Mouse (Mus musculus) CH12.LX (cell line): Measurements from ENCODE around the gene Fkbp11. TPM values are rescaled to one million over a fixed set of nuclear protein-coding genes. Genes with fewer than 3 reads are reported as not detected.
A peak's percentile ranks its signal among the peaks of the same experiment; 100 is the strongest.

Source experiments
- DNase-seq: peaks from one replicate; pipeline ENCODE4 v3.0.0-alpha.2; 2013; ENCODE audit errors: extremely low read depth
- H3K27ac ChIP-seq: 2 replicates; pipeline ENCODE4 v1.5.1; 2012; ENCODE audit warnings: low read depth, mild to moderate bottlenecking, control low read depth, moderate library complexity; ENCODE audit not compliant: insufficient read depth
- H3K27me3 ChIP-seq: replicated peaks from 2 replicates; pipeline ENCODE3; 2012; ENCODE audit warnings: inconsistent platforms
- H3K36me3 ChIP-seq, 2 experiments: replicated peaks in 1 of 2; 2 replicates each; pipeline versions ENCODE3 to v1.6.1; 2012; ENCODE audit warnings: inconsistent platforms in 1 of 2, low read length in 1 of 2, mild to moderate bottlenecking in 1 of 2, mixed read lengths in 1 of 2, moderate library complexity in 1 of 2; ENCODE audit not compliant: control insufficient read depth in 1 of 2, insufficient read depth in 1 of 2
- H3K4me1 ChIP-seq, 2 experiments: 2 replicates each; pipeline ENCODE4 v1.6.1; 2012; ENCODE audit warnings: inconsistent platforms in 1 of 2, moderate library complexity in 1 of 2; ENCODE audit not compliant: insufficient read depth in 2 of 2, control insufficient read depth in 1 of 2
- H3K4me2 ChIP-seq: 2 replicates; pipeline ENCODE4 v1.6.1; 2012; ENCODE audit warnings: low read depth, mild to moderate bottlenecking, control low read depth; ENCODE audit not compliant: poor library complexity, insufficient read depth, severe bottlenecking
- H3K4me3 ChIP-seq, 3 experiments: fragments of 150-350 bp in 1 of 3; sonication (generic) in 1 of 3; replicated peaks in 1 of 3; 2 replicates each; pipeline versions ENCODE3 to v1.5.1; 2011 to 2012; ENCODE audit warnings: low read depth in 2 of 3, low read length in 2 of 3, mild to moderate bottlenecking in 2 of 3, moderate library complexity in 2 of 3, control low read depth in 1 of 3, improper control_type of control experiment in 1 of 3, inconsistent platforms in 1 of 3, mixed read lengths in 1 of 3; ENCODE audit not compliant: poor library complexity in 1 of 3
- H3K79me2 ChIP-seq: replicated peaks from 2 replicates; pipeline ENCODE4 v1.6.1; 2012; ENCODE audit warnings: mild to moderate bottlenecking, moderate library complexity; ENCODE audit not compliant: control insufficient read depth, poor library complexity, insufficient read depth, severe bottlenecking; ENCODE audit errors: extremely low read depth
- H3K9ac ChIP-seq: 2 replicates; pipeline ENCODE4 v1.6.1; 2012; ENCODE audit warnings: low read depth, mild to moderate bottlenecking, control low read depth, moderate library complexity; ENCODE audit not compliant: insufficient read depth
- H3K9me3 ChIP-seq: replicated peaks from 2 replicates; pipeline ENCODE3; 2012; ENCODE audit warnings: low read length, inconsistent platforms, mixed read lengths
- CHD2 ChIP-seq: IDR thresholded peaks from 2 replicates; pipeline ENCODE4 v1.6.1; 2011; ENCODE audit warnings: low read length, improper control_type of control experiment
- E2F4 ChIP-seq: IDR thresholded peaks from 2 replicates; pipeline ENCODE4 v1.6.1; 2011; ENCODE audit warnings: low read depth, low read length, improper control_type of control experiment; ENCODE audit not compliant: insufficient replicate concordance
- EP300 ChIP-seq: IDR thresholded peaks from 2 replicates; pipeline ENCODE4 v1.6.1; 2011; ENCODE audit warnings: low read length, improper control_type of control experiment
- ETS1 ChIP-seq: conservative IDR thresholded peaks from 2 replicates; pipeline ENCODE4 v1.6.1; 2012; ENCODE audit warnings: low read depth, mild to moderate bottlenecking, inconsistent platforms, low read length, improper control_type of control experiment, moderate library complexity
- HCFC1 ChIP-seq: IDR thresholded peaks from 2 replicates; pipeline ENCODE4 v1.6.1; 2012; ENCODE audit warnings: low read depth, mild to moderate bottlenecking, inconsistent platforms, low read length, improper control_type of control experiment
- IRF4 ChIP-seq: IDR thresholded peaks from 2 replicates; pipeline ENCODE4 v1.6.1; 2014; ENCODE audit warnings: low read depth, mild to moderate bottlenecking, inconsistent platforms, low read length, improper control_type of control experiment
- JUN ChIP-seq: IDR thresholded peaks from 2 replicates; pipeline ENCODE4 v1.6.1; 2011; ENCODE audit warnings: low read depth, mild to moderate bottlenecking, low read length, improper control_type of control experiment, moderate library complexity; ENCODE audit not compliant: insufficient read depth
- MAX ChIP-seq: IDR thresholded peaks from 2 replicates; pipeline ENCODE4 v1.6.1; 2011; ENCODE audit warnings: low read length, improper control_type of control experiment
- MAZ ChIP-seq: IDR thresholded peaks from 2 replicates; pipeline ENCODE4 v1.6.1; 2012; ENCODE audit warnings: low read depth, mild to moderate bottlenecking, inconsistent platforms, low read length, improper control_type of control experiment, moderate library complexity
- MEF2A ChIP-seq: IDR thresholded peaks from 2 replicates; pipeline ENCODE4 v1.6.1; 2014; ENCODE audit warnings: low read depth, mild to moderate bottlenecking, inconsistent platforms, low read length, improper control_type of control experiment, borderline replicate concordance
- NELFE ChIP-seq: IDR thresholded peaks from 2 replicates; pipeline ENCODE4 v1.6.1; 2011; ENCODE audit warnings: low read depth, low read length, improper control_type of control experiment
- NRF1 ChIP-seq: IDR thresholded peaks from 2 replicates; pipeline ENCODE4 v1.6.1; 2014; ENCODE audit warnings: low read depth, mild to moderate bottlenecking, inconsistent platforms, low read length, improper control_type of control experiment, moderate library complexity
- PAX5 ChIP-seq: IDR thresholded peaks from 2 replicates; pipeline ENCODE4 v1.6.1; 2012; ENCODE audit warnings: low read length, inconsistent platforms, mixed read lengths
- POLR2AphosphoS2 ChIP-seq: IDR thresholded peaks from 2 replicates; pipeline ENCODE4 v1.6.1; 2011; ENCODE audit warnings: low read depth, low read length, improper control_type of control experiment
- RAD21 ChIP-seq: IDR thresholded peaks from 2 replicates; pipeline ENCODE4 v1.6.1; 2011; ENCODE audit warnings: low read depth, mild to moderate bottlenecking, low read length, improper control_type of control experiment, moderate library complexity
- SIN3A ChIP-seq: IDR thresholded peaks from 2 replicates; pipeline ENCODE4 v1.6.1; 2012; ENCODE audit warnings: low read length, improper control_type of control experiment, inconsistent platforms
- TBP ChIP-seq: conservative IDR thresholded peaks from 2 replicates; pipeline ENCODE4 v1.6.1; 2011; ENCODE audit warnings: low read depth, low read length, improper control_type of control experiment
- TCF12 ChIP-seq: IDR thresholded peaks from 2 replicates; pipeline ENCODE4 v1.6.1; 2014; ENCODE audit warnings: low read depth, mild to moderate bottlenecking, inconsistent platforms, low read length, improper control_type of control experiment
- ZKSCAN1 ChIP-seq: IDR thresholded peaks from 2 replicates; pipeline ENCODE4 v1.6.1; 2012; ENCODE audit warnings: low read depth, inconsistent platforms, low read length, improper control_type of control experiment, borderline replicate concordance
- ZMIZ1 ChIP-seq: IDR thresholded peaks from 2 replicates; pipeline ENCODE4 v1.6.1; 2012; ENCODE audit warnings: low read depth, mild to moderate bottlenecking, inconsistent platforms, low read length, improper control_type of control experiment
- ZNF384 ChIP-seq: IDR thresholded peaks from 2 replicates; pipeline ENCODE4 v1.6.1; 2012; ENCODE audit warnings: low read depth, low read length, improper control_type of control experiment, inconsistent platforms
- dilution Hi-C: fragments of 300-500 bp; cut with MboI; formaldehyde crosslinking; loops from 2 replicates; pipeline ENCODE4 v1.14.3; 2020; ENCODE audit warnings: low sequenced_read_pairs; ENCODE audit not compliant: extremely low pct_unique_long_range_greater_than_20kb, extremely low pct_ligation_motif_present
- in situ Hi-C: fragments of 300-500 bp; cut with MboI; formaldehyde crosslinking; loops from 3 replicates; pipeline ENCODE4 v1.14.3; 2019; ENCODE audit warnings: low sequenced_read_pairs, low pct_ligation_motif_present, low pct_unique_long_range_greater_than_20kb, mixed read lengths
- polyA plus RNA-seq: library from polyadenylated mRNA; unstranded; fragments of >175 nt; gene quantifications from 2 replicates; pipeline ENCODE4 v1.2.1, GENCODE M21; 2012; ENCODE audit warnings: low read depth; ENCODE audit not compliant: insufficient read length
- total RNA-seq, 2 experiments: library from RNA; depleted of rRNA; stranded (reverse); fragments of 300-350 nt in 1 of 2; fragments of >200 nt in 1 of 2; gene quantifications; 2 replicates each; pipeline ENCODE4 v1.2.3; 2012 to 2014

Gene Fkbp11
- total and polyA plus RNA-seq, 3 experiments, result 21.0 to 75.0 (median 22.2) TPM

DNA sequence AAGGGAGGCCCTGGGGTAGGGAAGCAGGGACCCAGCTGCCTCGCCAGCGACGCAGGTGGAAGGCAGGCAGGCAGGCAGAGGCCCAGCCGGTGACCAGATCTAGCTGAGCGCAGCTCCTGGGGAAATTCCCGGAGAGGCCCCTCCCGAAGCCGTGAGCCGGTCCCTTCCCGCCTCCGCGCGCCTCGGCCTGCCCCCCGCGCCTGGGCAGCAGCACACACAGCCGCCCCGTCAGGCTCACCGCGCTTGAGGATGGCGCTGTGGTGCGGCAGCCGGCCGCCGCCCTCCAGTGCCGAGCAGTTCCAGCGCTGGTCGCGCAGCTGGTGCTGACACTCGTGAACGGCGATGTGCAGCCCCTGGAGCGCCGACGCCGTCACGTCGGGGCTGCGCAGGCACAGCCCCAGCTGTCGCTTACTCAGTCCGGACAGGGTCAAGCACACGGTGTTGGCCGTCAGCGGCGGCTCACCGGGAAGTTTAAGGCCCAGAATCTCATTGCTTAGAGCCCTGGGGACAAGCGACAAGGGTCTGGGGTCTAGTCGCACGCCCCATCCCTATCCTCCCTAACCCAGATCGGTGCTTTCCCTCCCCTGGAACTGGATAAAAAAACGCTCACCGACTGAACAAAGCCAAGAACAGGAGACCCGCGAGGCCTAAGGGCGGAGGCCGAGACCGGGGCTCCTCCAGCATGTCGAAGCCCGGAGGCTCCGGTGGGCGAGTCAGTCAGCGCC lies 48.4 kb upstream of the Fkbp11 start (continued):
- TF ChIP-seq ZNF384 (no peak; the same call in 1 of the 2 replicates), CHD2 (peak; percentile 60), PAX5 (no peak), NELFE (peak; percentile 47), EP300 (peak; percentile 73), TBP (no peak), POLR2AphosphoS2 (no peak), RAD21 (no peak; the same call in none of the 2 replicates), JUN (no peak), NRF1 (peak; percentile 65), MAZ (peak; percentile 81), MEF2A (peak; percentile 83), HCFC1 (peak; percentile 33; the same call in 1 of the 2 replicates), SIN3A (peak; percentile 77), MAX (peak; percentile 60), ZKSCAN1 (no peak), E2F4 (0 out of 2 replicates have a peak, but pooled peaks have one; percentile 51)
- TF ChIP-seq, all 38 proteins: peak for 21

DNA sequence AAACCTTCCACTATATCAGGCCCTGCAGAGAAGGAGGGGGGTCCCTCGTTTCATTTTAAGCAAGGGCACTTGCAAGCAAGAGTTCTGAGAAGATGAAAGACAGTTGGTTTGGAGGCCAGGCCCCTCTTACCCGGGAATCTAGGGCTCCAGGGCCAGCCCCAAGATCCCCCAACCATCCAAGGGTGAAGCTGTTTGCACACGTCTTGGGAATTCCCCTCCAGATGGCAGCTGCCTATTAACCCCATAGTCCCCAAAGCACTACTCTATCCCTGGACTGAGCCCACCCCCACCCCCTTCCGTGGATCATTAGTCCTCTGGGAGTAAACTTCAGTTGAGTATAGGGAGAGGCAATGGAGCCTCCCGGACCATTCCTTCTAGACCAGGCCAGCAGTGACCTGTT lies 47.5 kb upstream of the Fkbp11 start:
- Histone ChIP-seq H3K27ac (peak overlapping the region; percentile 83; the same call in 1 of the 2 replicates), H3K36me3 (peaks cover 9 to 36% of the 10 kb centered on the region in 2 experiments), H3K4me1 (peaks cover 15 to 56% of the 10 kb centered on the region in 2 experiments), H3K79me2 (no peaks in the 10 kb centered on the region), H3K9me3 (no peaks in the 10 kb centered on the region), H3K9ac (peak overlapping the region; percentile 37; the same call in 1 of the 2 replicates), H3K27me3 (peaks cover 2% of the 10 kb centered on the region), H3K4me3 (peak overlapping the region; percentile 13 to 62 (median 34)), H3K4me2 (peak overlapping the region; percentile 67)
- in situ Hi-C loops, result no loop called here
- dilution Hi-C loops, result no loop called here
- TF ChIP-seq EP300 (peak; percentile 68), TCF12 (peak; percentile 94), IRF4 (peak; percentile 39; the same call in 1 of the 2 replicates), ZMIZ1 (no peak), ETS1 (peak; percentile 45), MEF2A (0 out of 2 replicates have a peak, but pooled peaks have one; percentile 29)
- DNase-seq, result peak; percentile 62
